ENCODE assay signal across 15 mouse cellular contexts in genomic region chr9:95636395-95636794, GRCm38 (mm10). TPM values are rescaled to one million over a fixed set of nuclear protein-coding genes. Genes with fewer than 3 reads are reported as not detected.
DNase-seq lines count a peak whose midpoint lies in the region; ATAC-seq and TF ChIP-seq lines count a peak whose summit lies in the region.
"Had no signal": no experiment of that assay in that cellular context is flagged by ENCODE, and none has a peak within 500 bp of the region (broad histone marks: within the 10 kb centered on the region; RNA-seq: fewer than 3 reads in every experiment).

No protein-coding gene starts in this region.

- H3K36me3 ChIP-seq in liver, embryonic 11.5 days (ENCODE audit: control insufficient read depth, insufficient read depth, low read length): no peaks in the 10 kb centered on the region
- no peaks in the 10 kb centered on the region for H3K36me3 ChIP-seq in liver, embryonic 12.5 days
- H3K36me3 ChIP-seq in forebrain, embryonic 13.5 days (ENCODE audit: poor library complexity, severe bottlenecking): no peaks in the 10 kb centered on the region
- no peaks in the 10 kb centered on the region for H3K36me3 ChIP-seq in hindbrain, postnatal 0 days (ENCODE audit: insufficient read depth, low read length)
- no peaks in the 10 kb centered on the region for H3K36me3 ChIP-seq in midbrain, embryonic 16.5 days (ENCODE audit: control insufficient read depth, insufficient read depth, low read length)
- H3K36me3 ChIP-seq: limb, embryonic 15.5 days had no signal

- no peak overlapping the region for H3K27ac ChIP-seq in liver, embryonic 11.5 days (ENCODE audit: low read depth, low read length)
- no peak overlapping the region for H3K27ac ChIP-seq in liver, embryonic 12.5 days
- H3K27ac ChIP-seq in forebrain, embryonic 13.5 days: no peak overlapping the region
- H3K27ac ChIP-seq in hindbrain, postnatal 0 days: no peak overlapping the region
- H3K27ac ChIP-seq in midbrain, embryonic 16.5 days (ENCODE audit: low read length): no peak overlapping the region
- H3K27ac ChIP-seq: kidney, postnatal 0 days had no signal

- 76% methylated on average over 4 of the region's 4 CpGs for WGBS in liver, embryonic 11.5 days
- WGBS in liver, embryonic 12.5 days (ENCODE audit: insufficient replicate concordance): 65% methylated on average over 4 of the region's 4 CpGs
- 57% methylated on average over 4 of the region's 4 CpGs for WGBS in forebrain, embryonic 13.5 days
- WGBS in hindbrain, postnatal 0 days: 77% methylated on average over 4 of the region's 4 CpGs
- 67% methylated on average over 4 of the region's 4 CpGs for WGBS in midbrain, embryonic 16.5 days

- H3K27me3 ChIP-seq in liver, embryonic 11.5 days (replicated peaks; ENCODE audit: control insufficient read depth, insufficient read depth, low read length): peaks cover 30% of the 10 kb centered on the region
- peaks cover 53% of the 10 kb centered on the region for H3K27me3 ChIP-seq in liver, embryonic 12.5 days (replicated peaks)
- H3K27me3 ChIP-seq in forebrain, embryonic 13.5 days: peaks cover 5% of the 10 kb centered on the region
- no peaks in the 10 kb centered on the region for H3K27me3 ChIP-seq in hindbrain, postnatal 0 days (ENCODE audit: insufficient read depth, low read length)
- H3K27me3 ChIP-seq in midbrain, embryonic 16.5 days (ENCODE audit: control insufficient read depth, insufficient read depth, low read depth, low read length): no peaks in the 10 kb centered on the region
- H3K27me3 ChIP-seq: Patski had no signal

- no peak for TF ChIP-seq CTCF in hindbrain, postnatal 0 days (IDR thresholded peaks at IDR 0.05; ENCODE audit: low read depth)

- no peak for ATAC-seq in liver, embryonic 11.5 days (replicated peaks; ENCODE audit: low FRiP score)
- no peak for ATAC-seq in liver, embryonic 12.5 days
- no peak for ATAC-seq in forebrain, embryonic 13.5 days
- no peak for ATAC-seq in hindbrain, postnatal 0 days
- no peak for ATAC-seq in midbrain, embryonic 16.5 days

- H3K4me3 ChIP-seq in liver, embryonic 11.5 days (ENCODE audit: low read depth, low read length): no peak overlapping the region
- no peak overlapping the region for H3K4me3 ChIP-seq in liver, embryonic 12.5 days
- no peak overlapping the region for H3K4me3 ChIP-seq in forebrain, embryonic 13.5 days
- no peak overlapping the region for H3K4me3 ChIP-seq in hindbrain, postnatal 0 days (ENCODE audit: low read length)
- H3K4me3 ChIP-seq in midbrain, embryonic 16.5 days (ENCODE audit: low read depth, low read length): peak overlapping the region; percentile 92; the same call in 1 of the 2 replicates

- intact Hi-C loops in heart, postnatal 25 days (cut with DNase I): no loop called here

- H3K9ac ChIP-seq in liver, embryonic 11.5 days (ENCODE audit: low read depth, low read length): no peak overlapping the region
- no peak overlapping the region for H3K9ac ChIP-seq in liver, embryonic 12.5 days
- no peak overlapping the region for H3K9ac ChIP-seq in forebrain, embryonic 13.5 days
- no peak overlapping the region for H3K9ac ChIP-seq in hindbrain, postnatal 0 days (replicated peaks; ENCODE audit: low read length)
- no peak overlapping the region for H3K9ac ChIP-seq in midbrain, embryonic 16.5 days (ENCODE audit: low read depth, low read length)
- H3K9ac ChIP-seq: limb, embryonic 15.5 days had no signal

- no peaks in the 10 kb centered on the region for H3K9me3 ChIP-seq in liver, embryonic 11.5 days (ENCODE audit: control insufficient read depth, low read length)
- no peaks in the 10 kb centered on the region for H3K9me3 ChIP-seq in liver, embryonic 12.5 days (replicated peaks)
- H3K9me3 ChIP-seq in forebrain, embryonic 13.5 days (replicated peaks): no peaks in the 10 kb centered on the region
- H3K9me3 ChIP-seq in hindbrain, postnatal 0 days (ENCODE audit: low read length): no peaks in the 10 kb centered on the region
- H3K9me3 ChIP-seq in midbrain, embryonic 16.5 days (replicated peaks; ENCODE audit: control insufficient read depth, low read length, poor library complexity, severe bottlenecking): no peaks in the 10 kb centered on the region
- H3K9me3 ChIP-seq: limb, embryonic 15.5 days had no signal

- peak overlapping the region; percentile 93 for H3K4me2 ChIP-seq in liver, embryonic 11.5 days
- H3K4me2 ChIP-seq in liver, embryonic 12.5 days: no peak overlapping the region
- peak overlapping the region; percentile 97 for H3K4me2 ChIP-seq in forebrain, embryonic 13.5 days
- H3K4me2 ChIP-seq in hindbrain, postnatal 0 days (ENCODE audit: low read depth, low read length): peak overlapping the region; percentile 99; the same call in 1 of the 2 replicates
- H3K4me2 ChIP-seq in midbrain, embryonic 16.5 days (ENCODE audit: low read length): peak overlapping the region; percentile 93

- no peak for DNase-seq in liver, embryonic 11.5 days (ENCODE audit: low spot score)
- DNase-seq in hindbrain, postnatal 0 days (ENCODE audit: low spot score): no peak
- DNase-seq in right cerebral cortex, postnatal 4 days: no peak
- DNase-seq in heart, postnatal 25 days (ENCODE audit: low spot score): no peak
- no peak for DNase-seq in kidney, adult 11 months
- DNase-seq: adrenal gland, postnatal 10 days; cerebellum, postnatal 25 days; layer of hippocampus, adult 9-11 months; thymus, adult 18-20 months had no signal

- no peaks in the 10 kb centered on the region for H3K4me1 ChIP-seq in liver, embryonic 11.5 days (replicated peaks; ENCODE audit: control insufficient read depth, insufficient read depth, low read length)
- 0 out of 2 replicates have a peak, but pooled peaks cover 7% of the 10 kb centered on the region for H3K4me1 ChIP-seq in liver, embryonic 12.5 days
- H3K4me1 ChIP-seq in forebrain, embryonic 13.5 days: peaks cover 10% of the 10 kb centered on the region; the same call in 1 of the 2 replicates
- H3K4me1 ChIP-seq in hindbrain, postnatal 0 days (ENCODE audit: insufficient read depth, low read length): no peaks in the 10 kb centered on the region
- peaks cover 6% of the 10 kb centered on the region for H3K4me1 ChIP-seq in midbrain, embryonic 16.5 days (ENCODE audit: control insufficient read depth, insufficient read depth, low read length)

RNA-seq across cellular contexts. Expression of gene Pcolce2, which starts 1.0 kb away (rescaled TPM):
- 14.0 and 15.1 TPM in 2 replicates for polyA plus RNA-seq in liver, embryonic 11.5 days (2014; fragmentation: Nextera tagmentation; extraction: Ambion mirVana)
- 10.1 and 12.1 TPM in 2 replicates for polyA plus RNA-seq in liver, embryonic 12.5 days (2016; fragmentation: Nextera tagmentation; extraction: Ambion mirVana)
- polyA plus RNA-seq in forebrain, embryonic 13.5 days (2015; fragmentation: Nextera tagmentation; extraction: Ambion mirVana): 1.4 and 2.8 TPM in 2 replicates
- 2.4 and 2.6 TPM in 2 replicates for total RNA-seq in hindbrain, postnatal 0 days (2014; rRNA removed)
- 2.5 and 3.1 TPM in 2 replicates for polyA plus RNA-seq in hindbrain, postnatal 0 days (2015; fragmentation: Nextera tagmentation; extraction: Ambion mirVana)
- 1.7 and 2.3 TPM in 2 replicates for polyA plus RNA-seq in midbrain, embryonic 16.5 days (2015; fragmentation: Nextera tagmentation; extraction: Ambion mirVana)
- 10 to 100 TPM; 29.1 to 33.7 TPM for total RNA-seq in heart, postnatal 25 days (2021)
